Mouse (Mus musculus): ENCODE results near the gene Olfr561.

DNA sequence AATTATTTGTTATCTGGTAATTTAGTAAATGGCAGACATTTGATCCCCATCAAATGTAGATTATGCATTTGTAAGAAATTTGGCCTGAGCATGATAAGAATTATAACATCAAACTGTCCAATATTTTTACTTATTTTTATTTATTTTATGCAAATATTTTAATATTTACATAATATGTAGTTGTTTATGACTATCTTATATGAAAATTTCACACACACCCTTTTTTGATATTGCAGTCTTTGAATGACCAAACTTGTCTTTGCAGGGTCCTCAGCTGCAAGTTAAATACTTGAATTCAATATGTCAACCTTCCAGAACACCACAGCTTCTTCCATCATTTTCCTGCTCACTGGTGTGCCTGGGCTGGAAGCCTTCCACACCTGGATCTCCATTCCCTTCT is 32.2 kb downstream of the Olfr561 start, which contains the start of gene Olfr564:
- no peak for TF ChIP-seq CTCF (IDR thresholded peaks at IDR 0.05; ENCODE audit: low read depth)
- TF ChIP-seq EP300 (IDR thresholded peaks at IDR 0.05; ENCODE audit: low read depth), result no peak
